Mouse (Mus musculus) cortical plate, adult 2 months (tissue): ENCODE data around the gene Aff3. TPM values are rescaled to one million over a fixed set of nuclear protein-coding genes. Genes with fewer than 3 reads are reported as not detected.

Experiments used
- H3K27ac ChIP-seq: fragments of 200-500 bp; 2 replicates; pipeline ENCODE4 v1.5.1; 2012; ENCODE audit warnings: low read length, control low read depth, inconsistent platforms; ENCODE audit not compliant: insufficient read depth
- H3K4me1 ChIP-seq: fragments of 200-500 bp; 2 replicates; pipeline ENCODE4 v1.6.1; 2011; ENCODE audit warnings: low read length; ENCODE audit not compliant: control insufficient read depth, insufficient read depth
- H3K4me3 ChIP-seq: fragments of 200-500 bp; 2 replicates; pipeline ENCODE4 v1.5.1; 2011; ENCODE audit warnings: mild to moderate bottlenecking, low read length, control low read depth; ENCODE audit not compliant: insufficient read depth
- CTCF ChIP-seq: fragments of 200-500 bp; IDR thresholded peaks from 2 replicates; pipeline ENCODE4 v1.5.1; 2011; ENCODE audit warnings: mild to moderate bottlenecking, control low read depth, low read length; ENCODE audit not compliant: insufficient read depth; ENCODE audit errors: extremely low read depth
- POLR2A ChIP-seq: fragments of 200-500 bp; IDR thresholded peaks from 2 replicates; pipeline ENCODE4 v1.6.1; 2011; ENCODE audit warnings: mild to moderate bottlenecking, low read length, control low read depth; ENCODE audit not compliant: insufficient read depth; ENCODE audit errors: extremely low read depth
- polyA plus RNA-seq: library from polyadenylated mRNA; depleted of rRNA; stranded (reverse); fragments of >200 nt; gene quantifications from 2 replicates; pipeline ENCODE4 v1.2.3, GENCODE M21; 2012

The Aff3 gene
- polyA plus RNA-seq, 1 experiment, result 24.1 TPM

DNA sequence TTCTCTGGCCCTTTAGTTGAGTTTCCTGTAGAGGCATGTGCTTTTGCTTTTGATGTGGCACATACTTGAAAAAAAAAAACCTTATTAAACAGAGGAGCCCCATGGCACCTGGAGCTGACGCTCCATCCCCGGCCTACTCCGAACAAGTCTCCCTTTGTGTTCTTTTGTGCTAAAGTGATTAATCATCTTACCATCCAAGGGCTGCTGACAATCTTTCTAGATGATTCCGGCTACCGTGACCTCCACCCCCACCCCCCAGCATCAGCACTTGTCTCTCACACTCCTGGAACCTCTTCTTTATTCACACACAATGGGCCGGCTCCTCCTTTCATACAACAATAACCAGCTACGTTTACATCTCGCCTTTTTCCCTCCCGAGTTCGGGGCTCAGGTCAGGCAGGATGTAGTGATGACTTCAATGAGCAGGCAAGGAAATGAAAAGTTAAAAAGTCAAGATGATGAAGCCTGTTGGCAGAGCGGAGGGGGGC, 269.5 kb downstream of the Aff3 start:
- H3K27ac ChIP-seq, result no peak overlapping the region
- peaks cover 5% of the 10 kb centered on the region for H3K4me1 ChIP-seq
- TF ChIP-seq CTCF (no peak), POLR2A (no peak)
- no peak overlapping the region for H3K4me3 ChIP-seq

GRCm38 (mm10) chr1:38394493-38394892, 270.3 kb downstream of the Aff3 start:
- Histone ChIP-seq H3K4me3 (no peak overlapping the region), H3K27ac (no peak overlapping the region), H3K4me1 (peaks cover 5% of the 10 kb centered on the region)
- TF ChIP-seq POLR2A, result no peak
- TF ChIP-seq CTCF, result no peak

- peaks cover 5% of the 10 kb centered on the region for H3K4me1 ChIP-seq
- no peak overlapping the region for H3K4me3 ChIP-seq
- TF ChIP-seq POLR2A, result no peak
- TF ChIP-seq CTCF, result no peak
- no peak overlapping the region for H3K27ac ChIP-seq
Observed at GRCm38 (mm10) chr1:38393516-38393915, 271.2 kb downstream of the Aff3 start.

- Histone ChIP-seq H3K4me3 (no peak overlapping the region), H3K27ac (no peak overlapping the region), H3K4me1 (peaks cover 5% of the 10 kb centered on the region)
- TF ChIP-seq CTCF (peak; percentile 39; the same call in 1 of the 2 replicates), POLR2A (no peak)
Observed at GRCm38 (mm10) chr1:38392928-38393327, 271.8 kb downstream of the Aff3 start.

GRCm38 (mm10) chr1:38390886-38391249, 273.9 kb downstream of the Aff3 start:
- no peak overlapping the region for H3K4me3 ChIP-seq
- H3K4me1 ChIP-seq, result peaks cover 5% of the 10 kb centered on the region
- no peak for TF ChIP-seq POLR2A
- peak; percentile 16; the same call in 1 of the 2 replicates for TF ChIP-seq CTCF
- H3K27ac ChIP-seq, result no peak overlapping the region

DNA sequence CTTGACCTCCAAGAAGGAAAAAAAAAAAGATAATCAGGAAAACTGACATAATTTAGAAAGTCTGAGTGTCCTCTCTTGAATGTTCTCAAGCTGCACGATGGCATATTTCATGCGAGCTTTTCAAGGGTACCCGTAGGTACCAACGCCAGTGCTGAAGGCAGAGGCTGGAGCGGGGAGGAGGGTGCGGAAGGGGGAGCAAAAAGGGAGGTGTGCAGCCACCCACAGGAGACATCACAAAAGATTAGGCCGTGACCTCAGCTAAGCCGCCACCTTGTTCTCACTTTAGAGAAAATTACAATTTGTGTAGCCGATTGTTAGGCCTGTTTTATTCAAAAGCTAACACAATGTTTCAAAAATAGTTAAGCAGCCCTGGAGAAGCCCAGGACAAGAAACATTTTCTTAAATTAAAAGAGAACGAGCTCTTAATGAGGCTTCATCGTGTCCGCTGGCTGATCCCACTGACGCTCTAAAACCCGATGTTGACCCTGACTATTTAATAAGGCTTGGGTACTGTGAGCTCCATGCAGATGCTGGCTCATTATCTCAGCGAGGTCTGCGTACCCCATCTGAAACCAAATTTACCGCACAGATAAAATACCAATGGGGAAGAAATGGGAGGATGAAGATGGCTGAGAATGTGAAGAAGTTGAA, 274.4 kb downstream of the Aff3 start:
- Histone ChIP-seq H3K27ac (no peak overlapping the region), H3K4me1 (peaks cover 9% of the 10 kb centered on the region), H3K4me3 (no peak overlapping the region)
- TF ChIP-seq POLR2A (no peak), CTCF (no peak)

DNA sequence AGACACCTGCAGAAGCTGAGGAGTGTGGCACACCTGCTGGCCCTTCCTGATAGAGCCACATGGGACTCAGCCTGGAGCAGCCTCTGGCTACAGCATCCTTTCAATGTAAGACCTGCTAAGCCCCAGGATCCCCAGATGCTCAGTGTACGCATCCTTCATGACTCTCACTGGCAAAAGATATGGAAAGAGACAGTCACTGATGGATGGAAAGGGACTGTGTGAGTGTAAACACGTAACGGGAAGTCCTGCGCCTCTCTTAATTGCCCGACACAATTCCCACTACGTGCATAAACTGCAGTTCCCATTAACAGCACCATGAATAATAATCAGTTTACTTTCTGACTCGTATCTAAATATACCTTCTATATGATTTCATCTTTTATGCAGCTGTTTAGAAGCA, 275.2 kb downstream of the Aff3 start:
- Histone ChIP-seq H3K4me3 (no peak overlapping the region), H3K4me1 (peaks cover 9% of the 10 kb centered on the region), H3K27ac (no peak overlapping the region)
- TF ChIP-seq CTCF, result no peak
- no peak for TF ChIP-seq POLR2A

- Histone ChIP-seq H3K4me1 (peaks cover 9% of the 10 kb centered on the region), H3K4me3 (no peak overlapping the region), H3K27ac (no peak overlapping the region)
- no peak for TF ChIP-seq CTCF
- TF ChIP-seq POLR2A, result no peak
Observed at GRCm38 (mm10) chr1:38388466-38388865, 276.3 kb downstream of the Aff3 start.

DNA sequence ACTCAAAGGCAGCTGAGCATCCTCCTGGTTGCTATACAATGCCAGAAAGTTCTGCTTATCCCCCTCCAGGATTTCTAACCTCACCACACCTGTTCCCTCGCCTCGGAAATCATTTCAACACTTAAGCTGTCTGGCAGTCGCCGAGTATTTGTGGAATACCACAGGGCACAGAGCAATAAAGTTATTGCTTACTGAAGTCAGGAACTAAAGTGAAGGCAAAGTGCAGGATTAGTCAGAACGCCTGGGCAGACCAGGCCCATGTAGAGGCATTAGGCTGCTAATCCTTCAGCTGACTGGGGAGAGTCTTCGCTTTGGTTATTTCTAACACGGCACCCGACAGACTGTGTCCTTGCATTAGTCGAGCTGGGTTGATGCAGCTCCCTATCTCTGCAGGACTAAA, 277.3 kb downstream of the Aff3 start:
- Histone ChIP-seq H3K4me1 (peaks cover 9% of the 10 kb centered on the region), H3K27ac (no peak overlapping the region), H3K4me3 (no peak overlapping the region)
- TF ChIP-seq CTCF, result no peak
- TF ChIP-seq POLR2A, result no peak

DNA sequence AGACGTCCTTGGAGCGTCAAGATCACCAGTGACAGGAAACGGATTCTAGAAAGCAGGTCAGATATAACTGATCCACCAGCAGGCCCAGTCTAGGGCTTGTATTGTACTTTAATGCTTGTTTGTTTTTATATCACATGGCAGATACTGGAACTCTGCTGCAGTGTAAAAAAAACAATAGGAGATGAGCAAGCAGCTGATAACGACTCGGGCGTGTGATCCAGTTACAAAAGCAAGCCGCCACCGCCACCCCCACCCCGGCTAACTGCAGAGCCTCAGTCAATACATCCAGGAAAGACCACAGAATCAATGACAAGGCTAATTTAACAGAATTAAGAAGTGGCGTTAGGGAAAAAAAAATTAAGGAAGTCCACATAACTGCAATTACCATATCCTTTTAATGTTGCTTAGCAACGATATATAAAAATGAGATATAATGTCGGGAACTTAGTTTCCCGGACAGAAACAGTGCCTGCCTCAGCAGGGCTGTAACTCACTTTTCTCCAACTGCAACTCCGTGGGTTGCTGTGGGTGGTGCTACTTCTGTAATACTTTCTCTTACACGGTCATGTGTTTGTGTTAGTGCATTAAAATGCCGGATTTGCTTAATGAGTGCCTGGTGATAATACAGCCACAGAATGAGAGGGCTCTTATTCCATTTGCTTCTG, 280.2 kb downstream of the Aff3 start:
- H3K4me1 ChIP-seq, result peaks cover 7% of the 10 kb centered on the region
- no peak overlapping the region for H3K4me3 ChIP-seq
- H3K27ac ChIP-seq, result no peak overlapping the region
- TF ChIP-seq POLR2A (no peak), CTCF (no peak)
